Mouse (Mus musculus): ENCODE measurements around the gene Pigg. TPM values are rescaled to one million over a fixed set of nuclear protein-coding genes. Genes with fewer than 3 reads are reported as not detected.

Pigg gene
- total RNA-seq, 2 experiments from 2014 or later: 7.8 to 9.5 TPM

GRCm38 (mm10) chr5:108354056-108354455 lies 41.6 kb downstream of the Pigg start:
- DNase-seq: no peak

GRCm38 (mm10) chr5:108357862-108358261 lies 45.5 kb downstream of the Pigg start:
- DNase-seq: no peak

DNA sequence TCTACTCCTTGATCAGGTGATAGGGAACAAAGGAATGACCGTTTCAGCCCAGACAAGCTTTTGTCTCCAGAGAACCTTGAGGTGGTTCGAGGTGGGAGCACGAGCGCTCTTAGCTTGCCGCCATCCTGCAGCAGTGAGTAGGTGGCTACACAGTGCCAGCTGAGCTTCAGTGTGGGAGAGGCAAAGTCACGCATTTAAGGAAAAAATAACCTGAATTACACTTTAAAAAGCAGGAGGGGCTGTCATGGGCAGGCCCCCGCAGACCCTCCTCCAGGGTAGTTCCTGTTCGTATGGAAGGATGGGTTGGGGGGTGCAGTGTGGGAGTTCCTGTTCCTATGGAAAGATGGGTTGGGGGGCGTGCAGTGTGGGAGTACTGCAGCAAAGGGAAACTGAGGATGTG lies 47.1 kb downstream of the Pigg start:
- no peak for DNase-seq

GRCm38 (mm10) chr5:108360211-108360610 lies 47.8 kb downstream of the Pigg start:
- DNase-seq: no peak

GRCm38 (mm10) chr5:108362330-108362729 lies 49.9 kb downstream of the Pigg start:
- no peak for DNase-seq

GRCm38 (mm10) chr5:108366328-108366983 lies 54.0 kb downstream of the Pigg start:
- no peak for DNase-seq

DNA sequence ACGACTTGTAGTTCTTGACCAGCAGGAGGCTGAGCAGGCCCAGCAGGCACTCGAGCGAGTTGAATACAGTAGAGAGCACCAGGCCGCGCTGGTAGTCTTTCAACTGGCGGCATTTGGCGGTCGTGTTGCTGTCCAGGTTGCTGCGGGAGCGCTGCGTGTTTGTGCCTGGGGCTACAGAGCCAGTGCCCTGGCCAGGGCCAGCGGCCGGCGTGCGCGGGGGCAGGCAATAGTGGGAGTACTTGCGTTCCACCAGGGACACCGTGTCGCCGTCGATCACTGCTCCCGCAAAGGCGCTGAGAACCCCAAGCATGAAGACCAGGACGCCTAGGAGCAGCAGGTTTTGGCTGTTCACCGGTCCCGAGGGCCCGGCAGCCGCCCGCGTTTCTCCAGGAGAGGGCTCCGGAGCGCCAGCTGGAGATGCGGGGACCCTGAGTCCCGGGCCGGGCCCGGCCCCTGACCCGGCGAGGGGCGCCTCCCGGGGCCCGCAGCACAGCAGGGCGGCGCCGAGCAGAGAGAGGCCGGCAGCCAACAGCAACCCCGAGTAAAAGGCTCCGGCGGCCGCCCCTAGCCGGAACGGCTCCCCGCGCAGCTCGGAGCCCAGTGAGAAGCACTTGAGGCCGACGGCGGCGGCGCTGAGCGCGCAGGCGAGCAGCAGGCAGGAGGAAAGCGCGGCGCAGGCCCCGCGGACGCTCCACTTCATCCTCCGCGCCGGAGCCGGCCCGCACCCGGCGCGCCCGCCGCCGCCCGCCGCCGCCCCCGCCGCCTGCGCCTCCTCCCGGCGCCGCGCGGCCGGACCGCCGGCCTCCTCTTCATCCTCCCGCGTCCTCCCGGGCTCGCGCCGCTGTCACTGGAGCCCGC lies 54.8 kb downstream of the Pigg start:
- peak; percentile 56 for DNase-seq

GRCm38 (mm10) chr5:108367871-108368332 lies 55.5 kb downstream of the Pigg start, which contains the start of gene Gm42517:
TSS of gene Gm42517 (minus strand) at chr5:108367922.
- peak; percentile 8 for DNase-seq

DNA sequence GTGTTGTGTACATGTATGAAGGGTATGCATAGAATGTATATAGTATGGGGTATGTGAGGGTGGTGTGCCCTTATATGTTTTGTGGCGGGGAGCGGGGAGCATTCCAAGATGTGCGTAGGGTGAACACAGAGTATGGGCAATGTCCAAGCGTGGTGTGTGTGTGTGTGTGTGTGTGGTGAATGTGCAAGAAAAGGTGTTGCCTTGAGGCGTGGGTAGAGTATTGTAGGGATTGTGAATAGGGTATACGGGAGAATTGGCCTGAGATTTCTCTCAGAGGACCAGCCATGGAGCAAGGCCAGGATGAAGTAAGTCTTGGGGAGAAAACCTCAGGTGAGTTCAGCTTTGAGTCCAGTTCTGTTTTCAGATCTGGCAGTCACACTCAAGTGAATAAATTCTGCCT lies 56.0 kb downstream of the Pigg start:
- DNase-seq: no peak

DNA sequence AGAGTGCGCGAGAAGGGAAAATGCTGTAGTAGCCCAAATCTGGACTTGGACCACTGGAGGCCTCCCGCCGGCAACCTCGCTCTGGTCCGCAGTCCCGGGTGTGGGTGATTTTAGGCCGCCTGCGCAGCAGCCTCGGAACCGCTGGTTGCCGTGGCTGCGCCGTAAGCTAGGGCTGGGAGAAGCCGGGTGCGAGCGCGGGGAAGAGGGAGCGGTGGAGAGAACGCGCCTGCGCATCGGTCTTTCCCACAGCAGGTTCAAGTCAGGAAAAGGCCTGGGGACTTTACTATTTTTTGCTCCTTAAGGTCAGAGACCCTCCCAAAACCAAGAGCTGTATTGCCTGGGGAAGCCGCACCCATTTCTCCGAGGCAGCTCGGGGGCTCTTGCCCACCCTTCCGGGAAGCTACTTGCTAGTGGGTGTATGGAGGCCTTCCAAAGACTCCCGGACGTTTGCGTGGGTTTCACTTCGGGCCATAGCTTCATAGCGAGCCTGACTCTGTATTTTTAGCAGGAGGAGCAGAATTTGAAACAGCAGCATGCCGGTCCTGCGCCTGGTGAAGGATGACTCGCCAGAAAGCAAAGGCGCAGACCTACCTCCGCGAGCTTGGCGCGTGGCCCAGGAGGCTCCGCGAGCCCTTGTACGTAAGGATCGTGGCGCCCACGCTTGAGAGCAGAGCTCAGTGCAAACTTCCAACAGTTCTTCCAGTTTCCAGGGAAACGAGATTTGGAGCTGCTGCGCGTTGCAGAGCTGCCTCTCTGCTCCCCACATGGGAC lies 56.6 kb downstream of the Pigg start:
- DNase-seq: peak; percentile 55

- DNase-seq: no peak
These were observed 57.6 kb downstream of the Pigg start for GRCm38 (mm10) chr5:108369964-108370363.

DNA sequence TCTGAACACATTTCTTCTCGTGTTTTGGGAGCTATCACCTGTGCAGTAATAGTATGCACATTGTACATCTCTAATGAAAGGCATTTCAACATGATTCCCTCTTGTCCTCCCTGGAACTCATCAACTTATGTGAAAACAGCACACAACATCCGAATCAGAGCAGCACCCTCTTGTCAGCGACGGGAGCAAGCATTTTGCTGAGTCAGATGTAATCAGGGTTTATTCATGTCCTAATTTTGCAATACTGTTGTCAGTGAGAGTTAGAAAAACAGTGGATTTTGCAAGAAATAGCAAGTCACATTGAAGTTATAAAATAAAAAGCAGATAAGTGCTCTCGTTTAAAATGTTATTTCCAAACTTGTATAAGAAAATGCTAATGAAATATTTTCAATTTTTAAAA lies 61.7 kb downstream of the Pigg start:
- no peak for DNase-seq

GRCm38 (mm10) chr5:108376059-108376458 lies 63.6 kb downstream of the Pigg start:
- DNase-seq: no peak

DNA sequence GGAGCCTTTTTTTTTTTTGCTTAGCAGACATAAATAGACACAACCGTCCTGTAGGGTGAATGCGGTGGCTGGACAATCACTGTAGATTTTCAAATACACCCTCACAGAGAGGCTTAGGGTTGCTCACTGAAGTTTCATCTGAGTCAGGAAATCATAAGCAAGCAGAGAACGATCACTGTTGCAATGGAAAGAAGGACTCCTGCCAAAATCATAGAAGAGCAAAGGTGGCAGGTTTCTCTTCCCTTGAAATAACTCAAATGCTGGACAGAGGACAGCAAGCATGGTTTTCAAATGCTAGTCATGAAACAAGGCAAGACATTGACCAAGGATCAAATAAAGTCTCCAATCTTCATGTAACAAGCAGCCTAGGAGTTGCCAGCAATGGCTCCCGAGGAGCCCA lies 65.9 kb downstream of the Pigg start:
- DNase-seq: no peak

DNA sequence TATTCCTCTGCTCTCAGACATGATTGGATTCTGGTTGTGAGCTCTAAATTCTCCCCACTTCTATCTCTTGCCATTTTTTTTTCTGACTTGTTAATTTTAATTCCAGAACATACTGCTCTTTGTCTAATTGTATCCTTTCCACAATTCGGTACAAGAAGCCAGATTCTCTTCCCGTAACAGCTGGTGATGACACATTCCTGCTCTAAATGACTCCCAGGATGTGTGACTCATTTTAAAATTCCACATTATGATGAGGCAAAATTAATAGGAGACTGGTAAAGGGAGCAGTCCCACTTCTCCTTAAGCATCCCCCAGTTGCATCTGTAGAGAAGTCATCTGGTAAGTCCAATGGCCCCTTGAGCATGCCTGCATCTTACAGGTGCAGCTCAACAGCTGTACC lies 73.2 kb downstream of the Pigg start:
- no peak for DNase-seq

- no peak for DNase-seq
These were observed 74.0 kb downstream of the Pigg start for GRCm38 (mm10) chr5:108386449-108386848.

- DNase-seq: no peak
These were observed 75.8 kb downstream of the Pigg start, which contains the start of gene Pde6b for GRCm38 (mm10) chr5:108388201-108388600. TSS of gene Pde6b (plus strand) at chr5:108388391.

DNA sequence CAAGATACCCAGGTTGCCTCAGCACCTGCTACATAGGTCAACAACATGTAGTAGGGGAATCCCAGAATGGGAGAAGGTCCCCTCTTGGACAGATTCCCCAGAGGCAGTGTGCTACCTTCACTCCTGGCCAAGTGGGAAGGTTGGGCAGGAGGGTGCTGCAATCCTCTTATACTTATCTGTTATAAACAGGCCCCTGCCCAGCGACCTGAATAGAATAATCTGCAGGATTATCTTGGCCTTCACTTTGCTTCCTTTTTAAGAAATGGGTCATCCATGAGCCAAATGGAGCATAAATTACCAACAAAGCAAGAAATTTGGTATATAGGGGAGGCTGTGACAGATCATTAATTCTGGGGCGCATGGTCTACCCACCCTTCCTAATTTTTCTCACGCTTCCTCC lies 77.3 kb downstream of the Pigg start:
- no peak for DNase-seq

Measured in adrenal gland, postnatal 10 days (tissue).